Mouse (Mus musculus) C2C12 (cell line): ENCODE data around the gene Igsf23. TPM values are rescaled to one million over a fixed set of nuclear protein-coding genes. Genes with fewer than 3 reads are reported as not detected.
A peak's percentile ranks its signal among the peaks of the same experiment; 100 is the strongest.

ENCODE experiments used
- H3K27me3 ChIP-seq: one replicate; pipeline ENCODE4 v1.6.1; 2011; ENCODE audit not compliant: control insufficient read depth, insufficient read depth, insufficient read length
- H3K36me3 ChIP-seq: one replicate; pipeline ENCODE4 v1.6.1; 2011; ENCODE audit not compliant: control insufficient read depth, insufficient read depth
- H3K4me3 ChIP-seq: one replicate; pipeline ENCODE4 v1.5.1; 2011; ENCODE audit warnings: mild to moderate bottlenecking, control low read depth; ENCODE audit not compliant: poor library complexity, insufficient read depth, severe bottlenecking
- H3K79me2 ChIP-seq: one replicate; pipeline ENCODE4 v1.6.1; 2011; ENCODE audit not compliant: control insufficient read depth, insufficient read depth
- H3K79me3 ChIP-seq: one replicate; pipeline ENCODE4 v1.6.1; 2011; ENCODE audit warnings: low read depth, control low read depth
- H3ac ChIP-seq: one replicate; pipeline ENCODE3; 2011; ENCODE audit warnings: low read depth; ENCODE audit not compliant: control insufficient read depth, insufficient read length
- CEBPB ChIP-seq: IDR thresholded peaks from one replicate; pipeline ENCODE4 v1.6.1; 2011; ENCODE audit warnings: low read depth, mild to moderate bottlenecking, control low read depth, moderate library complexity
- CTCF ChIP-seq: IDR thresholded peaks from one replicate; pipeline ENCODE4 v1.5.1; 2011; ENCODE audit not compliant: control insufficient read depth, insufficient read depth, insufficient read length
- FOSL1 ChIP-seq: IDR thresholded peaks from one replicate; pipeline ENCODE4 v1.8.0; 2011; ENCODE audit warnings: mild to moderate bottlenecking, low read length; ENCODE audit not compliant: poor library complexity, insufficient read depth, severe bottlenecking
- MAX ChIP-seq: IDR thresholded peaks from one replicate; pipeline ENCODE4 v1.6.1; 2011; ENCODE audit warnings: mild to moderate bottlenecking, control low read depth
- MYOD1 ChIP-seq: IDR thresholded peaks from one replicate; pipeline ENCODE4 v1.6.1; 2011; ENCODE audit warnings: low read depth; ENCODE audit not compliant: control insufficient read depth, insufficient read length
- MYOG ChIP-seq: IDR thresholded peaks from one replicate; pipeline ENCODE4 v1.6.1; 2011; ENCODE audit not compliant: control insufficient read depth, insufficient read length; ENCODE audit errors: extremely low read depth
- USF1 ChIP-seq: IDR thresholded peaks from one replicate; pipeline ENCODE4 v1.6.1; 2011; ENCODE audit warnings: low read depth, mild to moderate bottlenecking, control low read depth, moderate library complexity
- polyA plus RNA-seq: library from polyadenylated mRNA; unstranded; fragments of >200 nt; fragmentation: generic; extraction: Trizol; gene quantifications from one replicate; pipeline ENCODE4 v1.2.1, GENCODE M21; 2012; ENCODE audit warnings: missing spikeins

The Igsf23 gene
- polyA plus RNA-seq, 1 experiment, result 0.06 TPM

- Histone ChIP-seq H3K79me3 (no peaks in the 10 kb centered on the region), H3K79me2 (no peaks in the 10 kb centered on the region), H3K4me3 (no peak overlapping the region), H3K27me3 (no peaks in the 10 kb centered on the region), H3ac (no peak overlapping the region), H3K36me3 (no peaks in the 10 kb centered on the region)
- TF ChIP-seq USF1, result no peak
- no peak for TF ChIP-seq MYOG
- TF ChIP-seq MAX, result no peak
- no peak for TF ChIP-seq MYOD1
- TF ChIP-seq CEBPB, result no peak
- no peak for TF ChIP-seq CTCF
- TF ChIP-seq FOSL1, result no peak
Observed at GRCm38 (mm10) chr7:19944709-19945108, 5.8 kb downstream of the Igsf23 start.

- Histone ChIP-seq H3ac (no peak overlapping the region), H3K27me3 (no peaks in the 10 kb centered on the region), H3K4me3 (no peak overlapping the region), H3K79me2 (no peaks in the 10 kb centered on the region), H3K36me3 (no peaks in the 10 kb centered on the region), H3K79me3 (no peaks in the 10 kb centered on the region)
- no peak for TF ChIP-seq MYOD1
- TF ChIP-seq USF1, result no peak
- TF ChIP-seq FOSL1, result no peak
- no peak for TF ChIP-seq MYOG
- no peak for TF ChIP-seq CEBPB
- TF ChIP-seq MAX, result no peak
- no peak for TF ChIP-seq CTCF
Observed at GRCm38 (mm10) chr7:19940256-19940655, 10.3 kb downstream of the Igsf23 start.

GRCm38 (mm10) chr7:19939555-19940235 is 10.9 kb downstream of the Igsf23 start:
- Histone ChIP-seq H3K27me3 (no peaks in the 10 kb centered on the region), H3K79me2 (no peaks in the 10 kb centered on the region), H3K79me3 (no peaks in the 10 kb centered on the region), H3K36me3 (no peaks in the 10 kb centered on the region), H3K4me3 (no peak overlapping the region), H3ac (no peak overlapping the region)
- TF ChIP-seq USF1 (no peak), MAX (no peak), FOSL1 (no peak), MYOD1 (no peak), CTCF (no peak), CEBPB (peak; percentile 56)

- no peak overlapping the region for H3ac ChIP-seq
- TF ChIP-seq CEBPB (no peak), FOSL1 (no peak), MAX (no peak), MYOD1 (no peak), CTCF (no peak), USF1 (no peak)
- H3K79me3 ChIP-seq, result no peaks in the 10 kb centered on the region
Observed at GRCm38 (mm10) chr7:19937229-19937821, 13.2 kb downstream of the Igsf23 start.

GRCm38 (mm10) chr7:19935961-19936360 is 14.6 kb downstream of the Igsf23 start:
- H3K36me3 ChIP-seq, result no peaks in the 10 kb centered on the region
- no peaks in the 10 kb centered on the region for H3K79me3 ChIP-seq
- no peak for TF ChIP-seq MAX
- TF ChIP-seq MYOD1, result no peak
- no peak for TF ChIP-seq CTCF
- TF ChIP-seq CEBPB, result no peak
- no peak for TF ChIP-seq FOSL1
- TF ChIP-seq MYOG, result no peak
- H3K4me3 ChIP-seq, result no peak overlapping the region
- H3K27me3 ChIP-seq, result no peaks in the 10 kb centered on the region
- no peaks in the 10 kb centered on the region for H3K79me2 ChIP-seq
- H3ac ChIP-seq, result no peak overlapping the region

More at GRCm38 (mm10) chr7:19937229-19937821, 13.2 kb downstream of the Igsf23 start:
- Histone ChIP-seq H3K79me2 (no peaks in the 10 kb centered on the region), H3K36me3 (no peaks in the 10 kb centered on the region), H3K4me3 (no peak overlapping the region), H3K27me3 (no peaks in the 10 kb centered on the region)
